Mouse (Mus musculus): ENCODE data around the gene Cyp2d9. TPM values are rescaled to one million over a fixed set of nuclear protein-coding genes. Genes with fewer than 3 reads are reported as not detected.
"Not testable (repeated sequence)": the region's sequence is repeated elsewhere in the genome, so short reads cannot be mapped to it uniquely, and the experiment has no call there.

The Cyp2d9 gene
- not detected in 2 replicates for total RNA-seq (2014; rRNA removed)
- polyA plus RNA-seq (2015; fragmentation: Nextera tagmentation; extraction: Ambion mirVana), result 0.15 TPM in 1 of 2 replicates, not detected in the other

- no peak within 1 kb of the TSS for H3K4me2 ChIP-seq (ENCODE audit: low read depth)
- no peak within 1 kb of the TSS for H3K9ac ChIP-seq
- H3K4me1 ChIP-seq (ENCODE audit: insufficient read depth), result no peaks in the 10 kb centered on the region
- H3K27me3 ChIP-seq (ENCODE audit: insufficient read depth, low read length), result no peaks in the 10 kb centered on the region
- H3K9me3 ChIP-seq (ENCODE audit: low read length), result peaks cover 4% of the 10 kb centered on the region; the same call in 1 of the 2 replicates
- no peak within 1 kb of the TSS for H3K4me3 ChIP-seq (ENCODE audit: low read depth, low read length)
- DNase-seq (no peak), ATAC-seq (no peak)
- no peaks in the 10 kb centered on the region for H3K36me3 ChIP-seq (ENCODE audit: insufficient read depth)
- TF ChIP-seq CTCF (IDR thresholded peaks at IDR 0.05; ENCODE audit: low read depth), result no peak
- H3K27ac ChIP-seq (ENCODE audit: low read depth, low read length), result no peak within 1 kb of the TSS
Observed at GRCm38 (mm10) chr15:82433137-82433536, at the start of gene Cyp2d9. Gene Cyp2d9 (plus strand): TSS chr15:82433437.

GRCm38 (mm10) chr15:82385729-82386128 is 47.5 kb upstream of the Cyp2d9 start:
- Histone ChIP-seq H3K4me1 (ENCODE audit: insufficient read depth) (no peaks in the 10 kb centered on the region), H3K4me3 (ENCODE audit: low read depth, low read length) (no peak overlapping the region), H3K4me2 (ENCODE audit: low read depth) (no peak overlapping the region), H3K9ac (no peak overlapping the region), H3K27me3 (ENCODE audit: insufficient read depth, low read length) (no peaks in the 10 kb centered on the region), H3K36me3 (ENCODE audit: insufficient read depth) (no peaks in the 10 kb centered on the region), H3K27ac (ENCODE audit: low read depth, low read length) (no peak overlapping the region), H3K9me3 (ENCODE audit: low read length) (no peaks in the 10 kb centered on the region)
- DNase-seq, result no peak
- TF ChIP-seq CTCF (IDR thresholded peaks at IDR 0.05; ENCODE audit: low read depth), result no peak
- ATAC-seq, result no peak
- 95% methylated on average over 2 of the region's 2 CpGs for WGBS

- H3K27ac ChIP-seq (ENCODE audit: low read depth, low read length); H3K4me1 ChIP-seq (ENCODE audit: insufficient read depth); H3K9me3 ChIP-seq (ENCODE audit: low read length); H3K9ac ChIP-seq; H3K4me2 ChIP-seq (ENCODE audit: low read depth); H3K27me3 ChIP-seq (ENCODE audit: insufficient read depth, low read length); H3K4me3 ChIP-seq (ENCODE audit: low read depth, low read length); DNase-seq; ATAC-seq; H3K36me3 ChIP-seq (ENCODE audit: insufficient read depth): not testable (repeated sequence)
- 95% methylated on average over 10 of the region's 10 CpGs for WGBS
Observed at GRCm38 (mm10) chr15:82389916-82390315, 43.3 kb upstream of the Cyp2d9 start.

- ATAC-seq; H3K27me3 ChIP-seq (ENCODE audit: insufficient read depth, low read length): not testable (repeated sequence)
Observed at GRCm38 (mm10) chr15:82393922-82394321, 39.3 kb upstream of the Cyp2d9 start, which contains the start of gene Cyp2d11. Gene Cyp2d11 (minus strand): TSS chr15:82394022.

GRCm38 (mm10) chr15:82395955-82396354 is 37.3 kb upstream of the Cyp2d9 start:
- H3K4me3 ChIP-seq (ENCODE audit: low read depth, low read length); H3K27ac ChIP-seq (ENCODE audit: low read depth, low read length); H3K4me1 ChIP-seq (ENCODE audit: insufficient read depth); H3K36me3 ChIP-seq (ENCODE audit: insufficient read depth); H3K9me3 ChIP-seq (ENCODE audit: low read length); DNase-seq; ATAC-seq; H3K27me3 ChIP-seq (ENCODE audit: insufficient read depth, low read length); H3K4me2 ChIP-seq (ENCODE audit: low read depth); H3K9ac ChIP-seq: not testable (repeated sequence)
- WGBS, result 92% methylated on average over 3 of the region's 3 CpGs

More at GRCm38 (mm10) chr15:82393922-82394321, 39.3 kb upstream of the Cyp2d9 start, which contains the start of gene Cyp2d11:
- not testable (repeated sequence) for H3K4me2 ChIP-seq (ENCODE audit: low read depth); DNase-seq; H3K4me1 ChIP-seq (ENCODE audit: insufficient read depth); H3K36me3 ChIP-seq (ENCODE audit: insufficient read depth); H3K9me3 ChIP-seq (ENCODE audit: low read length); H3K27ac ChIP-seq (ENCODE audit: low read depth, low read length); H3K9ac ChIP-seq; H3K4me3 ChIP-seq (ENCODE audit: low read depth, low read length)
- WGBS, result 91% methylated on average over 2 of the region's 2 CpGs

- TF ChIP-seq CTCF (IDR thresholded peaks at IDR 0.05; ENCODE audit: low read depth), result no peak
- Histone ChIP-seq H3K27ac (ENCODE audit: low read depth, low read length) (no peak overlapping the region), H3K4me2 (ENCODE audit: low read depth) (no peak overlapping the region), H3K27me3 (ENCODE audit: insufficient read depth, low read length) (no peaks in the 10 kb centered on the region), H3K9ac (no peak overlapping the region), H3K4me3 (ENCODE audit: low read depth, low read length) (no peak overlapping the region), H3K9me3 (ENCODE audit: low read length) (no peaks in the 10 kb centered on the region), H3K36me3 (ENCODE audit: insufficient read depth) (no peaks in the 10 kb centered on the region), H3K4me1 (ENCODE audit: insufficient read depth) (no peaks in the 10 kb centered on the region)
- ATAC-seq (no peak), DNase-seq (no peak)
- 56% methylated on average over 2 of the region's 2 CpGs for WGBS
Observed at GRCm38 (mm10) chr15:82401516-82401915, 31.7 kb upstream of the Cyp2d9 start.

GRCm38 (mm10) chr15:82402106-82402505 is 31.1 kb upstream of the Cyp2d9 start:
- no peak overlapping the region for H3K4me3 ChIP-seq (ENCODE audit: low read depth, low read length)
- H3K27me3 ChIP-seq (ENCODE audit: insufficient read depth, low read length), result no peaks in the 10 kb centered on the region
- H3K27ac ChIP-seq (ENCODE audit: low read depth, low read length), result no peak overlapping the region
- no peaks in the 10 kb centered on the region for H3K9me3 ChIP-seq (ENCODE audit: low read length)
- ATAC-seq, result no peak
- no peak for DNase-seq
- TF ChIP-seq CTCF (IDR thresholded peaks at IDR 0.05; ENCODE audit: low read depth), result no peak
- H3K4me2 ChIP-seq (ENCODE audit: low read depth), result no peak overlapping the region
- no peaks in the 10 kb centered on the region for H3K4me1 ChIP-seq (ENCODE audit: insufficient read depth)
- no peak overlapping the region for H3K9ac ChIP-seq
- no peaks in the 10 kb centered on the region for H3K36me3 ChIP-seq (ENCODE audit: insufficient read depth)

GRCm38 (mm10) chr15:82402741-82403140 is 30.5 kb upstream of the Cyp2d9 start:
- WGBS, result 86% methylated on average over 6 of the region's 6 CpGs
- no peaks in the 10 kb centered on the region for H3K27me3 ChIP-seq (ENCODE audit: insufficient read depth, low read length)
- H3K9ac ChIP-seq, result no peak overlapping the region
- ATAC-seq (no peak), DNase-seq (no peak)
- H3K9me3 ChIP-seq (ENCODE audit: low read length), result no peaks in the 10 kb centered on the region
- H3K4me1 ChIP-seq (ENCODE audit: insufficient read depth), result no peaks in the 10 kb centered on the region
- H3K36me3 ChIP-seq (ENCODE audit: insufficient read depth), result no peaks in the 10 kb centered on the region
- H3K4me2 ChIP-seq (ENCODE audit: low read depth), result no peak overlapping the region
- H3K27ac ChIP-seq (ENCODE audit: low read depth, low read length), result no peak overlapping the region
- H3K4me3 ChIP-seq (ENCODE audit: low read depth, low read length), result no peak overlapping the region
- no peak for TF ChIP-seq CTCF (IDR thresholded peaks at IDR 0.05; ENCODE audit: low read depth)

All from forebrain, postnatal 0 days (tissue).